Mouse (Mus musculus) cerebellum, adult 8-10 months (tissue): ENCODE results near the gene Ebf3.

Experiments used
- DNase-seq: peaks from one replicate; pipeline ENCODE4 v3.0.0; 2022

Gene Ebf3

DNA sequence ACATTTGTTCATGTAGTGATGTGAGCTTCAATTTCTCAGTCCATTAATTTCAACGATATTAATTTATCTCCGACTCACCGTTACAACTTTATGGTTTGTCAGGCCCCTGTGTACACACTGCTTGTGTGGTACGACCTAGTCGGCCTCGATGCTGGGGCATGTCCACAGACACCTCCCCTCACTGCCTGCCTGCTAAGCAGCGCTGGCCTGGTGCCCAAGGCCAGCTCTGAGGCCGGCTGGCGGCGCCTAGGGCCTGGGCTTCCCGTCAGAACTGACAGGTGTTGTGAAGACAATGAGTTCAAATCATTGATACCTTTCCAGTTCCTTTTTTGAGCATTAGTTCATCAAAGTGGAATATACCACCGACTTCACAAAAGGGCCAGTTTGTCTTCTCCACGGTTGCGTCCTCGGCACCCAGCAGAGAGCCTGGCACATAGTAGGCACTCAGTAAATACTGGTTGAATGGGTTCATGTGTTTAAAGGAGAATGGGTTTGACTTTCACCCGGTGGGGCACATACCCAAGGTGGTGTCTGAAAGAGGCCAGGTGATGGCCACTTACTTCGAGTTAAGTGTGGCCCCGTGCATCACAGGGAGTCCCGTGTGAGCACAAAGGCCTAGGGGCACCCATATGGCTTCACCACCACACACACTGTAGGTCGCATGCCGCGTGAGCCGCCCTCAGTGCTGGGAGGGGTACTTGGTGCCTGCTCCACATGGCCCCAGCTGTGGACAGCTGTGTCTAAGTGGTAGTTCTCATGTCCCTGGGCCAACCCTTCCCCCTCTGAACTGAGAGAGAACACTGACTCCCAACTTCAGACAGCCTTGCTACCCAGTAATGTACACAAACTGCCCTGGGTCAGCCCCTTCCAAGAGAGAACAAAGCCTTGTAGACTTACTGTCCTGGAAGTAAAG, 116.9 kb downstream of the Ebf3 start:
- DNase-seq, result no peak

GRCm38 (mm10) chr7:137196536-137196935, 117.7 kb downstream of the Ebf3 start:
- no peak for DNase-seq

- no peak for DNase-seq
These were observed 121.4 kb downstream of the Ebf3 start for GRCm38 (mm10) chr7:137192776-137193278.

GRCm38 (mm10) chr7:137191889-137192288, 122.4 kb downstream of the Ebf3 start:
- no peak for DNase-seq

DNA sequence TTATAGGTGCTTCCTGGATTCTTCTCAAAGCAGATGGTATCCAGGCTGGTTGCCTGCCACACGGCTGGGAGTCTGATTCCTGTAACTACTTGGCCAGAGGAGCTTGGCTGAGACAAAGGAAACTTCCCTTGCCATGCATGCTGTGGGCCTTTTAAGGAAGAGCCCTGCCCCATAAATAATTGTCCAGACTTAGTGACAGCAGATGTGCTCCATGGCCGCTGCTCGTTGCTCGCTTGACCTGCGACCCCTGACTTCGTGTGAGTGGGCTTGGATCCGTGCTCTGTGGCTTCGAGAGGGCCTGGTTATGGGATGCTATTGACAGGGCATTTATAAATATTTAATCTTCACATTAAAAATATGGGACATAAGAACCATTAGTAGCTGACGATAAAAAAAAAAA, 142.0 kb downstream of the Ebf3 start:
- DNase-seq, result no peak

- no peak for DNase-seq
These were observed 155.2 kb downstream of the Ebf3 start for GRCm38 (mm10) chr7:137159086-137159485.

GRCm38 (mm10) chr7:137154623-137155022, 159.6 kb downstream of the Ebf3 start:
- no peak for DNase-seq

DNA sequence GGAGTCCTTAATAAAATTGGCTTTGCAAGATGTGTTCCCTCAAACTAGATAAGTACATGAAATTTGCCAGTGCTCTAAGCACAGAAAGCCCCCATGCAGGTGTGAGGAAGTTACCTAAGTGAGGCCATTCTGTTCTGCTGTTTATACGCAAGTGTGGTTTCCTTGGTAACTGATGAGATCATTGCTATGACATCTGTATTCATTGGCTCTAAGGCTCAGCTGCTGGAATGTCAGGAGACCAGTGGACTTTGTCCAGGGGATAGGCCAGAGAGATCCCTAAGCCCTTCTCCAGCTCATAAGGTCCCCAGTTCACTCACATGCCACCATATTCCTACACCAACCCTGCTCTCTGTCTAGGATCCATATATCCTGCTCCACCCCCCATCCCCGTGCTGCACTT, 162.4 kb downstream of the Ebf3 start:
- no peak for DNase-seq

DNA sequence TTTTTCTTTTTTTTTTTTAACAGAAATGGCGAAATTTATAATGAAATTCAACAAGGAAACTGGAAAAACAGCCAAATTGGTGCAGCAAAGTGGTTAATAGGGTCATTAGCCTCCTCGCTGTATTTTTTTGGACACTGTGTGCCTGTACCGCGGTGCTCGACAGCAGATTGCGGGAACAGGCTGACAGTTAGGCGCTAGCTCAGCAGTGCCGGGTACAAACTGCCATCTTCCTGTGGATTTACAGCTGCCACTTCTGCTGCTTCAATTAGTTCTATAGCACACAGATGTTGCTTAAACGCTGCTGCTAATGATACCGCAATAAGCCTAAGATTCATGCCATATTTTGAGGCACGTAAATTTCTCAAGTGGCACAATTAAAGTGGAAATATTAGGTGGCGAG, 167.1 kb downstream of the Ebf3 start:
- no peak for DNase-seq
